Mouse (Mus musculus) midbrain, embryonic 16.5 days (tissue): ENCODE measurements around the gene Mcfd2. TPM values are rescaled to one million over a fixed set of nuclear protein-coding genes. Genes with fewer than 3 reads are reported as not detected.
A peak's percentile ranks its signal among the peaks of the same experiment; 100 is the strongest.

Source experiments
- ATAC-seq: fragments of 200-750 bp; cut with Nextera tagmentation; 2 replicates; pipeline ENCODE4 v1.8.0; 2017; ENCODE audit warnings: moderate TSS enrichment
- H3K27ac ChIP-seq: fragments of 300-500 bp; sonication (generic); 2 replicates; pipeline ENCODE4 v1.5.1; 2014; ENCODE audit warnings: mild to moderate bottlenecking, low read length, mixed read lengths
- H3K27me3 ChIP-seq: fragments of 300-500 bp; sonication (generic); 2 replicates; pipeline ENCODE4 v1.6.1; 2014; ENCODE audit warnings: low read depth, low read length, mixed read lengths; ENCODE audit not compliant: control insufficient read depth, insufficient read depth
- H3K36me3 ChIP-seq: fragments of 300-500 bp; sonication (generic); 2 replicates; pipeline ENCODE4 v1.6.1; 2014; ENCODE audit warnings: mild to moderate bottlenecking, low read length, moderate library complexity, mixed read lengths; ENCODE audit not compliant: control insufficient read depth, insufficient read depth
- H3K4me1 ChIP-seq: fragments of 300-500 bp; sonication (generic); 2 replicates; pipeline ENCODE4 v1.6.1; 2014; ENCODE audit warnings: mild to moderate bottlenecking, low read length, mixed read lengths; ENCODE audit not compliant: control insufficient read depth, insufficient read depth
- H3K4me2 ChIP-seq: fragments of 300-500 bp; sonication (generic); 2 replicates; pipeline ENCODE4 v1.6.1; 2014; ENCODE audit warnings: mild to moderate bottlenecking, low read length, mixed read lengths
- H3K4me3 ChIP-seq: fragments of 300-500 bp; sonication (generic); 2 replicates; pipeline ENCODE4 v1.5.1; 2014; ENCODE audit warnings: low read depth, mild to moderate bottlenecking, low read length, moderate library complexity, mixed read lengths
- H3K9ac ChIP-seq: fragments of 300-500 bp; sonication (generic); 2 replicates; pipeline ENCODE4 v1.6.1; 2014; ENCODE audit warnings: low read depth, low read length, mixed read lengths
- H3K9me3 ChIP-seq: fragments of 300-500 bp; sonication (generic); replicated peaks from 2 replicates; pipeline ENCODE4 v1.6.1; 2014; ENCODE audit warnings: mild to moderate bottlenecking, low read length, mixed read lengths; ENCODE audit not compliant: control insufficient read depth, poor library complexity, severe bottlenecking
- WGBS: fragments of 180-500 bp; shearing (Covaris S2); extraction: QIAGEN DNeasy Blood & Tissue Kit; methylation state at CpG from one replicate; pipeline ENCODE4 v1.1.7; 2014; 5-methylcytosine and 5-hydroxymethylcytosine counted together
- polyA plus RNA-seq: library from polyadenylated mRNA; unstranded; fragments of >200 nt; fragmentation: Nextera tagmentation; extraction: Ambion mirVana; gene quantifications from 2 replicates; pipeline ENCODE4 v1.2.1, GENCODE M21; 2015

Gene Mcfd2
- 44.6 and 48.1 TPM in 2 replicates for polyA plus RNA-seq

GRCm38 (mm10) chr17:87265792-87266186 is at the start of gene Mcfd2:
Mcfd2 (minus strand) TSS chr17:87265935.
- under 1% methylated on average over 41 of the region's 41 CpGs for WGBS
- peak within 1 kb of the TSS; percentile 81 for H3K4me3 ChIP-seq

GRCm38 (mm10) chr17:87315021-87315531 is 49.3 kb upstream of the Mcfd2 start:
- 7% methylated on average over 9 of the region's 9 CpGs for WGBS
- ATAC-seq, result peak; percentile 67
- no peak overlapping the region for H3K4me3 ChIP-seq
- no peaks in the 10 kb centered on the region for H3K27me3 ChIP-seq
- H3K27ac ChIP-seq, result no peak overlapping the region
- H3K36me3 ChIP-seq, result no peaks in the 10 kb centered on the region
- H3K4me2 ChIP-seq, result peak overlapping the region; percentile 20; the same call in 1 of the 2 replicates
- no peak overlapping the region for H3K9ac ChIP-seq
- H3K4me1 ChIP-seq, result peaks cover 2% of the 10 kb centered on the region; the same call in 1 of the 2 replicates
- no peaks in the 10 kb centered on the region for H3K9me3 ChIP-seq

More at GRCm38 (mm10) chr17:87265792-87266186, at the start of gene Mcfd2:
- peak within 1 kb of the TSS; percentile 76 for H3K27ac ChIP-seq
- peak; percentile 93 for ATAC-seq
- H3K27me3 ChIP-seq, result no peaks in the 10 kb centered on the region
- peaks cover 6% of the 10 kb centered on the region; the same call in 1 of the 2 replicates for H3K36me3 ChIP-seq
- peaks cover 15% of the 10 kb centered on the region for H3K4me1 ChIP-seq
- H3K9ac ChIP-seq, result peak within 1 kb of the TSS; percentile 94
- H3K9me3 ChIP-seq, result no peaks in the 10 kb centered on the region
- H3K4me2 ChIP-seq, result peak within 1 kb of the TSS; percentile 78

- no peaks in the 10 kb centered on the region for H3K36me3 ChIP-seq
- H3K27ac ChIP-seq, result no peak overlapping the region
- peak overlapping the region; percentile 20; the same call in 1 of the 2 replicates for H3K4me2 ChIP-seq
- H3K9ac ChIP-seq, result no peak overlapping the region
- peak; percentile 57 for ATAC-seq
- no peaks in the 10 kb centered on the region for H3K9me3 ChIP-seq
- no peaks in the 10 kb centered on the region for H3K27me3 ChIP-seq
- H3K4me3 ChIP-seq, result no peak overlapping the region
- peaks cover 2% of the 10 kb centered on the region; the same call in 1 of the 2 replicates for H3K4me1 ChIP-seq
- 52% methylated on average over 5 of the region's 5 CpGs for WGBS
These were observed 48.8 kb upstream of the Mcfd2 start for GRCm38 (mm10) chr17:87314530-87314946.

DNA sequence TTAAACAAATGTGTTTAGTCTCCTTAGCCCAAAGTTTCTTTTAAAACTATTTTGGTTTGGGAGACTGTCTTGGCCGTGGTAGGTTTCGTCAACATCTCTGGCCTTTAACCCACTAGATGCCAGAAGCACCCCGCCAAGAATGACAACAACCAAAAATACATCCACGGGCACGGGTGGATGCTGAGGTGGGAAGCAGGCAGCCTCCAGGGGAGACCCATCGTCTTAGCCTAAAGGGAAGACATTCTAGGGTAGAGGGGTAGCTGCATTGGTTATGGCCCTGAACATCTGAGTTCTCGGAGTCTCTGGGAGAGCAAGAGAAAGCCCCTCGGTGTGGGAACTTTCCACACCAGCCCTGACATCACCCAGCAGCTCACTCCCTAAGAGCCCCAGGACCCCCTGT is 48.4 kb upstream of the Mcfd2 start:
- no peak for ATAC-seq
- 85% methylated on average over 8 of the region's 8 CpGs for WGBS
- no peaks in the 10 kb centered on the region for H3K9me3 ChIP-seq
- H3K4me1 ChIP-seq, result peaks cover 2% of the 10 kb centered on the region; the same call in 1 of the 2 replicates
- H3K36me3 ChIP-seq, result no peaks in the 10 kb centered on the region
- H3K4me3 ChIP-seq, result no peak overlapping the region
- no peaks in the 10 kb centered on the region for H3K27me3 ChIP-seq
- H3K4me2 ChIP-seq, result no peak overlapping the region
- H3K9ac ChIP-seq, result no peak overlapping the region
- H3K27ac ChIP-seq, result no peak overlapping the region

- no peak overlapping the region for H3K4me2 ChIP-seq
- WGBS, result 58% methylated on average over 18 of the region's 18 CpGs
- no peak for ATAC-seq
These were observed 47.5 kb upstream of the Mcfd2 start for GRCm38 (mm10) chr17:87312924-87313870.

GRCm38 (mm10) chr17:87312351-87312750 is 46.6 kb upstream of the Mcfd2 start:
- H3K27ac ChIP-seq, result no peak overlapping the region
- no peak overlapping the region for H3K4me3 ChIP-seq
- no peaks in the 10 kb centered on the region for H3K27me3 ChIP-seq
- H3K4me2 ChIP-seq, result no peak overlapping the region
- ATAC-seq, result no peak
- H3K9me3 ChIP-seq, result no peaks in the 10 kb centered on the region
- H3K4me1 ChIP-seq, result peaks cover 2% of the 10 kb centered on the region; the same call in 1 of the 2 replicates
- H3K9ac ChIP-seq, result no peak overlapping the region
- no peaks in the 10 kb centered on the region for H3K36me3 ChIP-seq
- 27% methylated on average over 12 of the region's 12 CpGs for WGBS

More at GRCm38 (mm10) chr17:87312924-87313870, 47.5 kb upstream of the Mcfd2 start:
- H3K36me3 ChIP-seq, result no peaks in the 10 kb centered on the region
- H3K4me1 ChIP-seq, result peaks cover 2% of the 10 kb centered on the region; the same call in 1 of the 2 replicates
- no peaks in the 10 kb centered on the region for H3K9me3 ChIP-seq
- no peaks in the 10 kb centered on the region for H3K27me3 ChIP-seq
- no peak overlapping the region for H3K27ac ChIP-seq
- H3K4me3 ChIP-seq, result no peak overlapping the region
- H3K9ac ChIP-seq, result no peak overlapping the region

DNA sequence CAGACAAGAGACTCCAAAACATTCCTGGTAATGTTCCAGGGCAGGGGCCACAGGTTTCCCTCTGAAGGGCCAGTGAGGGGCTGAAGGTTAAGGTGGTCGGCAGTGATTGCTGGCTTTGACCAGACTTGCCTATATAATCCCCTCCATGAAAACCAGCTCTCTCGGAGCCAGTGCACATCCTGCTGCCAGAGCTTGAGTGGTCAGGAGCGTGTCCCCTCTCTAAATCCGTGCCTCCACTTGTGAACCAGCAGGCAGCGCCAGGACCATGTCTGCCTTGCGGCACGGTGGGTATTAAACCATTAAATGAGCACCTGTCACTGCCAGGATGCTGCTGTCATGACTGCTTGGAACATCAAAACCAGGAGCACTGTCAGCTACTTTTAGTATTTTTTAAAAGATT is 44.8 kb upstream of the Mcfd2 start:
- H3K4me1 ChIP-seq, result peaks cover 2% of the 10 kb centered on the region; the same call in 1 of the 2 replicates
- H3K27ac ChIP-seq, result no peak overlapping the region
- no peaks in the 10 kb centered on the region for H3K9me3 ChIP-seq
- no peak overlapping the region for H3K4me2 ChIP-seq
- no peaks in the 10 kb centered on the region for H3K27me3 ChIP-seq
- H3K4me3 ChIP-seq, result no peak overlapping the region
- WGBS, result 78% methylated on average over 7 of the region's 7 CpGs
- no peak overlapping the region for H3K9ac ChIP-seq
- no peaks in the 10 kb centered on the region for H3K36me3 ChIP-seq
- no peak for ATAC-seq

DNA sequence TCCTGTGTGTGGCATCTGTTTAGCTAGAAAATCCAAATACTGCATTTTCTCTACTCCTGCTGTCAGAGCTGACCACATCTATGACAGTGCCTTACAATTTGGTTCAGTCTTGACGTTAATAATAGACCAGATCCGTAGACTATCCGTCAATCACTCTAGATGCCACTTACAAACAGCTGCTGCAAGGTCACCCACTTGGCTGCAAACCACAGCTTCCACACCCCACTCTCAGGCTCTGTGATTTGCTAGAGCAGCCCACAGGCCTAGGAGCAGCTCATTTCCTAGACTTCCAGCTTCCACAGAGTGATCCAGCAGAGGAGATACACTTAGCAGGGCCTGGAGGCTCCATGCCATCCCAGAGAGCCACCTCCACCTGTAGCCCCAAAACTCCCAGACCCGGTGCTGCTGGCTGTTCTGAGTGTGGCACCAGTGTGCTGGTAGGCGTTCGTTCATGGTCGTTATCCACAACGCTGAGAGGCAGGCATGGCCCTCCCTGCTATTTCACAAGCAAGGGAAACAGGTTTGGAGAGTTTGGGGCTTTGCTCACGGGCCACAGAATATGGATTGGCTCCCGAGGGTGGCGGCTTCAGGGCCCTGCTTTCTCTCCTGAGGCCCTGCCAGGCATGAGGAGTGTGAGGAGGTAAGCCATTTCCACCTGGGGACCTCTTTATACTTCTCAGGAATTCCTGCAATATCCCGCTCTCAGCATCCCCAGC is 43.5 kb upstream of the Mcfd2 start:
- no peaks in the 10 kb centered on the region for H3K4me1 ChIP-seq
- ATAC-seq, result no peak
- no peak overlapping the region for H3K4me2 ChIP-seq
- H3K9me3 ChIP-seq, result no peaks in the 10 kb centered on the region
- H3K4me3 ChIP-seq, result no peak overlapping the region
- WGBS, result 83% methylated on average over 12 of the region's 12 CpGs
- no peaks in the 10 kb centered on the region for H3K27me3 ChIP-seq
- H3K27ac ChIP-seq, result no peak overlapping the region
- no peak overlapping the region for H3K9ac ChIP-seq
- H3K36me3 ChIP-seq, result no peaks in the 10 kb centered on the region
